Mouse (Mus musculus) G1E (cell line): ENCODE data around the gene Tpcn2. TPM values are rescaled to one million over a fixed set of nuclear protein-coding genes. Genes with fewer than 3 reads are reported as not detected.

Experiments
- ATAC-seq: 2 replicates; pipeline ENCODE4 v1.8.0; 2016; ENCODE audit warnings: mild to moderate bottlenecking; ENCODE audit not compliant: insufficient number of reproducible peaks, poor library complexity, low FRiP score, severe bottlenecking; ENCODE audit errors: extremely low read depth
- DNase-seq: peaks from one replicate; pipeline ENCODE4 v3.0.0; 2012; ENCODE audit warnings: low spot score
- H3K27me3 ChIP-seq: 2 replicates; pipeline ENCODE4 v1.6.1; 2012; ENCODE audit warnings: mild to moderate bottlenecking, low read length, inconsistent platforms; ENCODE audit not compliant: insufficient read depth
- H3K36me3 ChIP-seq: replicated peaks from 2 replicates; pipeline ENCODE3; 2012; ENCODE audit warnings: mild to moderate bottlenecking, inconsistent platforms
- H3K4me1 ChIP-seq: 2 replicates; pipeline ENCODE4 v1.6.1; 2012; ENCODE audit warnings: low read depth, low read length, inconsistent platforms, mixed read lengths; ENCODE audit not compliant: insufficient read depth
- H3K4me3 ChIP-seq: 2 replicates; pipeline ENCODE4 v1.5.1; 2012; ENCODE audit warnings: low read depth, mild to moderate bottlenecking, inconsistent platforms, low read length, moderate library complexity, mixed read lengths
- H3K9me3 ChIP-seq: replicated peaks from 2 replicates; pipeline ENCODE4 v1.6.1; 2012; ENCODE audit warnings: inconsistent platforms
- CTCF ChIP-seq: IDR thresholded peaks from 2 replicates; pipeline ENCODE4 v1.5.1; 2012; ENCODE audit warnings: low read depth, low read length, inconsistent platforms, mixed read lengths
- GATA1 ChIP-seq: IDR thresholded peaks from 2 replicates; pipeline ENCODE4 v1.6.1; 2012; ENCODE audit warnings: borderline replicate concordance, low read length, inconsistent platforms, mixed read lengths
- GATA2 ChIP-seq: IDR thresholded peaks from 2 replicates; pipeline ENCODE4 v1.6.1; 2012; ENCODE audit warnings: low read depth, low read length, inconsistent platforms, borderline replicate concordance
- POLR2AphosphoS5 ChIP-seq: IDR thresholded peaks from 2 replicates; pipeline ENCODE4 v1.6.1; 2012; ENCODE audit warnings: low read depth, low read length, inconsistent platforms; ENCODE audit not compliant: insufficient replicate concordance
- TAL1 ChIP-seq: conservative IDR thresholded peaks from 2 replicates; pipeline ENCODE4 v1.6.1; 2012; ENCODE audit warnings: low read depth, low read length, inconsistent platforms, mixed read lengths
- polyA plus RNA-seq: library from polyadenylated mRNA; stranded (reverse); fragments of >175 nt; gene quantifications from 2 replicates; pipeline ENCODE4 v1.2.3, GENCODE M21; 2012
- total RNA-seq, 2 experiments: library from RNA; stranded (forward) in 1 of 2; stranded (reverse) in 1 of 2; fragments of 200-1000 nt in 1 of 2; fragments of >200 nt in 1 of 2; fragmentation: Nextera tagmentation in 1 of 2; gene quantifications; 2 replicates each; pipeline ENCODE4 v1.2.3; 2014 to 2017

Gene Tpcn2
- total and polyA plus RNA-seq, 3 experiments: 2.4 to 6.9 (median 4.2) TPM

GRCm38 (mm10) chr7:145154066-145154465, 129.7 kb downstream of the Tpcn2 start:
- no peak overlapping the region for H3K4me3 ChIP-seq
- peaks cover under 1% of the 10 kb centered on the region for H3K27me3 ChIP-seq
- no peak for TF ChIP-seq TAL1
- TF ChIP-seq CTCF: no peak
- TF ChIP-seq GATA2: no peak
- TF ChIP-seq POLR2AphosphoS5: no peak
- no peak for TF ChIP-seq GATA1
- H3K9me3 ChIP-seq: no peaks in the 10 kb centered on the region
- ATAC-seq (no peak), DNase-seq (no peak)
- H3K36me3 ChIP-seq: no peaks in the 10 kb centered on the region
- H3K4me1 ChIP-seq: no peaks in the 10 kb centered on the region

- TF ChIP-seq GATA2 (no peak), GATA1 (no peak), TAL1 (no peak), CTCF (no peak), POLR2AphosphoS5 (no peak)
- Histone ChIP-seq H3K4me3 (no peak overlapping the region), H3K9me3 (no peaks in the 10 kb centered on the region), H3K36me3 (no peaks in the 10 kb centered on the region), H3K4me1 (no peaks in the 10 kb centered on the region), H3K27me3 (peaks cover 3% of the 10 kb centered on the region)
- ATAC-seq: no peak
- DNase-seq: no peak
These were observed 132.0 kb downstream of the Tpcn2 start for GRCm38 (mm10) chr7:145151845-145152244.

GRCm38 (mm10) chr7:145148902-145149301, 134.9 kb downstream of the Tpcn2 start:
- no peaks in the 10 kb centered on the region for H3K36me3 ChIP-seq
- peaks cover 3% of the 10 kb centered on the region for H3K27me3 ChIP-seq
- ATAC-seq (no peak), DNase-seq (no peak)
- H3K9me3 ChIP-seq: no peaks in the 10 kb centered on the region
- no peaks in the 10 kb centered on the region for H3K4me1 ChIP-seq
- no peak overlapping the region for H3K4me3 ChIP-seq
- TF ChIP-seq GATA1: no peak
- no peak for TF ChIP-seq CTCF
- TF ChIP-seq GATA2: no peak
- no peak for TF ChIP-seq TAL1
- TF ChIP-seq POLR2AphosphoS5: no peak

GRCm38 (mm10) chr7:145147973-145148698, 135.7 kb downstream of the Tpcn2 start:
- ATAC-seq: no peak
- Histone ChIP-seq H3K4me1 (no peaks in the 10 kb centered on the region), H3K9me3 (no peaks in the 10 kb centered on the region), H3K4me3 (no peak overlapping the region), H3K36me3 (no peaks in the 10 kb centered on the region), H3K27me3 (peaks cover 3% of the 10 kb centered on the region)
- TF ChIP-seq CTCF: no peak
- no peak for TF ChIP-seq GATA1
- no peak for TF ChIP-seq POLR2AphosphoS5
- no peak for TF ChIP-seq TAL1
- TF ChIP-seq GATA2: no peak
- no peak for DNase-seq

GRCm38 (mm10) chr7:145146252-145146930, 137.4 kb downstream of the Tpcn2 start:
- no peaks in the 10 kb centered on the region for H3K9me3 ChIP-seq
- peaks cover 3% of the 10 kb centered on the region for H3K27me3 ChIP-seq
- ATAC-seq: no peak
- H3K4me3 ChIP-seq: no peak overlapping the region
- DNase-seq: no peak
- no peaks in the 10 kb centered on the region for H3K36me3 ChIP-seq
- H3K4me1 ChIP-seq: no peaks in the 10 kb centered on the region
- TF ChIP-seq TAL1 (no peak), GATA1 (no peak), CTCF (no peak), POLR2AphosphoS5 (no peak), GATA2 (no peak)

- no peak for DNase-seq
- Histone ChIP-seq H3K9me3 (no peaks in the 10 kb centered on the region), H3K4me1 (no peaks in the 10 kb centered on the region), H3K4me3 (no peak overlapping the region), H3K27me3 (peaks cover 2% of the 10 kb centered on the region; the same call in 1 of the 2 replicates), H3K36me3 (no peaks in the 10 kb centered on the region)
- no peak for ATAC-seq
- TF ChIP-seq GATA2 (no peak), CTCF (no peak), GATA1 (no peak), POLR2AphosphoS5 (no peak), TAL1 (no peak)
These were observed 140.2 kb downstream of the Tpcn2 start for GRCm38 (mm10) chr7:145143502-145144070.
